Mouse (Mus musculus): Measurements from ENCODE around the gene Gm10577. TPM values are rescaled to one million over a fixed set of nuclear protein-coding genes. Genes with fewer than 3 reads are reported as not detected.

The Gm10577 gene
- total RNA-seq (2021): not detected

- DNase-seq: no peak
Observed at GRCm38 (mm10) chr4:101020596-101020995, at the start of gene Gm10577. Gene Gm10577 (minus strand): TSS chr4:101020696.

- DNase-seq: peak; percentile 22 to 34
Observed at GRCm38 (mm10) chr4:101069154-101069971, 48.9 kb upstream of the Gm10577 start.

- peak; percentile 52 to 61 for DNase-seq
Observed at GRCm38 (mm10) chr4:101068786-101069153, 48.3 kb upstream of the Gm10577 start, which contains the start of gene Raver2. Gene Raver2 (plus strand): TSS chr4:101068983.

DNA sequence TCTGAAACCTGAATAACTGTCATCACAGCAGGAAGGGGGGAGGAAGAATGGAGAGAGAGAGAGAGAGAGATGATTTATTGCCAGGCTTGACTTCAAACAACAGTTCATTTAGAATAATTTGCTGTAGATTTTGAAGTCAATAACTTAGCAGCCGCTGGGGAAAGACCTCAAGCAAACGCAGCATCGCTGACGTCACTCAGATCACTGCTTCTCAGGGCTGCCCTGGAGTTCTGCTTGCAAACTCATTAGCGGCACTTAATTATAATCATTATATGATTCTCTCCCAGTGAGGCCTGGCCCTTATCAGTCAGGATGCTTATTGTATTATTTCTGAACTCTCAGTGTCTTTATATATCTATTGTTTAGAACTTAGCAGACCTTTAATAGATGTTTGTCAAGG lies 45.9 kb upstream of the Gm10577 start:
- no peak for DNase-seq

- DNase-seq: peak in 1 of 2 experiments; percentile 27
Observed at GRCm38 (mm10) chr4:101062146-101062545, 41.6 kb upstream of the Gm10577 start.

GRCm38 (mm10) chr4:101046576-101046975 lies 26.1 kb upstream of the Gm10577 start:
- DNase-seq: no peak

DNA sequence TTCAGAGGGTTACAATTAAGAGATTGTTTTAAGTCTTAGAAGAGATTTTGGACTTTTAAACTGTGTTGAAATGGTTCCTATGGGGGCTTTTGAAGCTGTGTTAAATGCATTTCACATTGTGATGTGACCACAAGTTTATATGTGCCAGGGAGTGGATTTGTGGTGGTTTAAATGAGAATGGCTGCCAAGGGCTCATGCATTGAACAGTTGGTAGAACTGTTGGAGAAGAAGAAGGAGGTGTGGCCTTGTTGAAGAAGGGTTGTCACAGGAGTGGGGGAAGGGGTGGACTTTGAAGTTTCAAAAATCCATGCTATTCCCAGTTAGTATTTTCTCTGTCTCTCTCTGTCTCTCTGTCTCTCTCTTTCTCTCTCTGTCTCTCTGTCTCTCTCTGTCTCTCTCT lies 23.7 kb upstream of the Gm10577 start:
- DNase-seq: no peak

- no peak for DNase-seq
Observed at GRCm38 (mm10) chr4:101043691-101044090, 23.2 kb upstream of the Gm10577 start.

DNA sequence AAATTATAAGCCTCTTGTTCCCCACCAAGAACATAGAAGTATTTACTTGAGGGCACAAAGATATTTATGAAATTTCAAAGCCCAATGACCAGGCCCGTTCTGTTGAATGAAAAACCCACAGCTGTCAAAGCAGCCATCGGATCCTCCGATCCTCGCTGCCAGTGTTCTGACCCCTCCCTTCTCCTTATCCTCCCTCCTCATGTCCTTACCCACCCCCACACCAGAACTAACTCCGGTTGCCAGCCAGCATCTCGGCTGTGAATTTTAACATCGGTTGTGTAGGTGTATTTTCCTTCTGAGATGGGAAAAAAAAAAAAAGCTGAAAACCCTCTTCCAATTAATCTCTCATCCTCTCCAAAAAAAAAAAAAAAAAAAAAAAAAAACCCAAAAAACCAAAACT lies 16.7 kb upstream of the Gm10577 start:
- peak; percentile 45 to 47 for DNase-seq

GRCm38 (mm10) chr4:101035131-101035530 lies 14.6 kb upstream of the Gm10577 start:
- no peak for DNase-seq

- DNase-seq: no peak
Observed at GRCm38 (mm10) chr4:101033047-101033446, 12.6 kb upstream of the Gm10577 start.

DNA sequence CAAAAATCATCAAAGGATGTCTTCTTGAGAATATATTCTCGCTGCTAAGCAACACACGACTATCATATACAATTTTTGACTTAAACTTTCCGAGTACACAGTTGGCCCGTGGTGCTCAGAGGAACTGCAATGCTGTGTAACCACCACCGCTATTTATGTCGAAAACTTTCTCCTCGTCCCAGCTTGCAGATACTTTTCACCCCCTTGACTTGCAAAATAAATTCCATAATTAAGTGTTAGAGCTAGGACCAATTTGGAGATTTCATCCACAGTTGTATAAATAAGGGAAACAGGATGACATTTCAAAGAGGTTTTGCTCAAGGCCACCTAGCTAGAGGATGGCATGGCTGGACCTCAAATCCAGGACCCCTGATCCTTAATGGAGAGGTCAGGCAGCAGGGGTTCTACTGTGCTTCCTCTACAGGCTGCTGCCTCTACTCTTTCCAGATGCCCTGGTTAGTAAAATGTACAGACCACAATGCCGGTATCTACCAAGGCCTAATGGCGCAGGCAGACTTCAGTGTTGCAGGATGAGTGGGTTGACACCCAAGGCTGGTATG lies 7.4 kb upstream of the Gm10577 start:
- no peak for DNase-seq

GRCm38 (mm10) chr4:101026995-101027394 lies 6.5 kb upstream of the Gm10577 start:
- DNase-seq: no peak

- DNase-seq: peak; percentile 38 to 48
Observed at GRCm38 (mm10) chr4:101026566-101026965, 6.1 kb upstream of the Gm10577 start.

DNA sequence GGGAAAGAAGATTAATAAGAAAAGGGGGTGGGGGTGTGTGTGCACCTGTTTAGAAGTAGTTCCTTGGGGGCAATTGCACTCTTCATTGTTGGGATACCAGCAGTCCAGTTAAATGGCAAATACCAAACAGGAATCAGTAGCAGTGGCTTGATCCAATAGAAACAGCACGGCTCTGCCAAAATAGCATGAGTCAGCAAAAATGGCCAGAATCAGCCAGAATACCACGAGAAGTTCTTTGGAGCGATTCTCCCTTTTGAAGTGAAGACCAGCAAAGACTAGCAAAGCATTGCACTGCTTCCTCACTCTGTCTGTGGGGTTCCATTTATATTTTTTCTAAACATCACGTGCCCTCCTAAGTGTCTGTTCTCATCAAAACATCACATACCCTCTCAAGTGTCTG lies 2.7 kb downstream of the Gm10577 start:
- DNase-seq: no peak

DNA sequence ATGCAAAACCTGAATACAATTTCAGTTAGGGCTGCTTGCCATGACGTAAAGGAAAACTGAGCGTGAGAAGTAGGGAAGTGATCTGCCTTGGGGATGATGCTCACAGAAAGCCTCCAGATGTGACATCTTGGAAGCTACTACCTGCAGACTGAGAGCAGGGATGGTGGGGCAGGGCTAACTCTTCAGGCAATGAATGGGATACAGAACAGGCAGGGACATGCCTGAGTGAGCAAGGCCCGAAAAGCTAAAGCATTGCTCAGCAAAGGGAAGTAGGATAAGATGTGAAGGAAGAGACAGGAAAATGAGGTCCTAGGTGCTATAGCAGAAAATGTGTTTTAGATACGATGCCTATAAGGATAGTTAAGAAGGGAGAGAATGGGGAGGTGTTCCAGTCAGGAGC lies 11.4 kb downstream of the Gm10577 start:
- no peak for DNase-seq

GRCm38 (mm10) chr4:101008362-101008769 lies 12.1 kb downstream of the Gm10577 start:
- no peak for DNase-seq

- DNase-seq: no peak
Observed at GRCm38 (mm10) chr4:101002961-101003360, 17.5 kb downstream of the Gm10577 start.

- DNase-seq: no peak
Observed at GRCm38 (mm10) chr4:101001073-101001472, 19.4 kb downstream of the Gm10577 start.

DNA sequence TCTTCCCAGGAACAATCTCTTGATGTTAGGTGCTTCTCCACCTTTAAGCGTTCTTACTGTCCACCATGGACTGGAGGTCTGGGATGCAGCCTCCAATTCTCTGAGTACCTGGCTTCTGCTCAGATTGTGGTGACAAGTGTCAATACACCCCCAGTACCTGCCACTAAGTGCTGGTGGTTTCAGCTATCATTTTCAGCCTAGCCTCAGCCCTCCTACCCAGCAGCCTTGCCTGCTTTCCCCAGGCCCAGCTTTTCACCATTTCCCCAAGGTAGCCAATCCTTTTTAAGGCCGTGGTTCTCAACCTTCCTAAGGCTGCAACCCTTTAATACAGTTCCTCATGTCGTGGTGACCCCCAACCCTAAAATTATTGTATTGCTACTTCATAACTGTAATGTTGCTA lies 19.9 kb downstream of the Gm10577 start:
- no peak for DNase-seq

- DNase-seq: no peak
Observed at GRCm38 (mm10) chr4:100998906-100999305, 21.6 kb downstream of the Gm10577 start.

DNA sequence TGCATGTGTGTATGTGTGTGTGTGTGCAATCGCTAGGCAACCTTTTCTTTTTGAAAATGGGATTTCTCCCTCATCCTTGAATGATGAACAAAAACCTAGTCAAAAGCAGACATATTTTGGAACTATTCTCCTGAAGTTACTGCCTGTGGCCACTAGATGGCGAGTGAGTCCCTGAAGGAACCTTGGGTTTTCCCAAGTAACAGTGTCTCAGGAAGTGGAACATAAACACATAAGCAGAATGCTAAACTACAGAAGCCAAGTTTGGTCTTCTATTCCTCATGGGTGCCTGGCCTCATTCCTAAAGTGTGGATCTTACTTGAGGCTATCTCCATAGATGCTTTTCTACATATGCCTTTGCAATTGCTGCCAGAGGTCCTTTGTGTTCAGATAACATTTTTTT lies 22.4 kb downstream of the Gm10577 start:
- peak; percentile 49 to 67 for DNase-seq

DNA sequence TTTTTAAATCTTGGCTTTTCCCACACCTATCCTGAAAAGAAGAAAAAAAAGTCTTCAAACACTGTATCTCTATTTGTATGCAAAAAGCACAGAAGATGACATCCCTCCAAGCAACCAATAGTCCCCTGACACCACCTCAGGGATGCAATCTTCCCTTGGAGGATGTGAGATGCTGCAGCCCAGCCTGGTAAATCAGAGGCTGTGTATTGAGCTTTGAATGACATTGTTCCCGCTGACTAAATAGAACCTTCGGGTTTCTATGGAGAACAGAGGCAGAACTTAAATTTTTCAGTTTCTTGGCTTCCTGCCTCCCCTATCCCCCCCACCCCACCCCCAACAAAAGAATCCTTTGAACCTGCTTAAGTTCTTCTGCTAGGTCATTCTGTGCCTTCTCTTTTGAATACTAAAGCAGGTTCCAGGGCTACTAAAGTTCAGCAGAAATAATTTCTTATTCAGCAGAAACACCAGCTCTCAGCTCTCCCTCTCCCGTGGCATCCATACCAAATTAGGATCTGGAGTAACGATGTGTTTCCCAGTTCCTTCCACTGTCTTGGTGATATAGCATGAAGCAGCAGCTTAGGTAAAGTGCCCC lies 24.3 kb downstream of the Gm10577 start:
- DNase-seq: no peak

DNA sequence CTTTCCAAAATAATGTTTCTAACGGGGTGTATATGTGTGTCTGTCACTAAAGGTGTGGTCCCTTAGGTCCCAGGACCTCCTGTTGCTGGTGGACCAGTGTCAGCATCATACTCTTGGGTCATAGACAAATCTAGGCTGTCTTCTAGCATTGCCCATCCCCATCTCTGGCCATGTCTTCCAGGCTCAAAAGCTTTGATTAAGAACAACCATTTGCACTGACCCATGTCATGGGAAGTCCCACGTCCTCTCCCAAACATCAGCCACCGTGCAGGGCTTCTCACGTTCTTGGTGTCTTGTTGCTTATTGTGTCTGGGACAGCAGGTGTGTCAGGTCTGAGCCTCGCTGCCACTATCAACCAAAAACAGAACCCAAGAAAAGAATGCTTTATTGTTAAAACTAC lies 24.9 kb downstream of the Gm10577 start:
- no peak for DNase-seq
